Mouse (Mus musculus) right cerebral cortex, adult 18-20 months (tissue): Measurements from ENCODE around the gene Zc3h10.
"Not testable (repeated sequence)": the region's sequence is repeated elsewhere in the genome, so short reads cannot be mapped to it uniquely, and the experiment has no call there.

Experiments
- DNase-seq: peaks from one replicate; pipeline ENCODE4 v3.0.0; 2022; ENCODE audit warnings: mixed read lengths

Zc3h10 gene

DNA sequence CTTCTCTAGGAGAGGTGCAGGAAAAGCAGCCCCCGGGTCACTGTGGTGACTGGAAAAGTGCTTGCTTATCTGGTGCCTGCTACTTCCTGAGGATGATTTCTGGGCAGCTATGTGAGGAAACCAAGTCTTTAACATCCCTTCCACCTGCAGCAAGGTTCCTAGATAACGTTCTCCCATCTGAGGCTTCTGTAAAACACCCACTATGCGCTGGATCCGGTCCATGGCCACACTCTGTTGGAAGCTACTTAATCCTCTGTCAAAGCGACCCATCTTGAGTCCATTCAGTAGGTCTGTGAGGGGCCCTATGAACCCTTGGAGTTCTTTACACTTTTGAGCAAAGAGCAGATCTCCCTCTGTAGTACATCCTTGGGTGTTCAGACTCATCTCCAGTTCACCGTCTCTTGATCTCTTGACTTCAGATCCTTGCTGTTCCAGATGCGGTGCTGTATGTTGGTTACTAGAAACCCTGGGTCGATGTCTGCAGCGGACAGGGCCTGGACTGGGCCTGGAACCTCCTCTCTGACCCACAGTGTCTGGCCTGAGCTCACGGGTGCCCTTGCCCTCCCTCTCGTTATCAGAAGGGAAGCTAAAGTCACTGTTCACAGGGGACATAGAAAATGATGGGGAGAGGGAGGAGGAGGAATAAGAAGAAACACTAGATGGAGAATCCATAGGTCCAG is 2.7 kb upstream of the Zc3h10 start:
- DNase-seq, result not testable (repeated sequence)

- not testable (repeated sequence) for DNase-seq
These were observed 2.1 kb upstream of the Zc3h10 start for GRCm38 (mm10) chr10:128549682-128550057.

- peak; percentile 94 for DNase-seq
These were observed 1.5 kb upstream of the Zc3h10 start, which contains the start of gene Rpl41 for GRCm38 (mm10) chr10:128548947-128549681. Gene Rpl41, minus strand, starts transcription at chr10:128549305.

GRCm38 (mm10) chr10:128548051-128548791 is 647 bp upstream of the Zc3h10 start:
- DNase-seq, result not testable (repeated sequence)

DNA sequence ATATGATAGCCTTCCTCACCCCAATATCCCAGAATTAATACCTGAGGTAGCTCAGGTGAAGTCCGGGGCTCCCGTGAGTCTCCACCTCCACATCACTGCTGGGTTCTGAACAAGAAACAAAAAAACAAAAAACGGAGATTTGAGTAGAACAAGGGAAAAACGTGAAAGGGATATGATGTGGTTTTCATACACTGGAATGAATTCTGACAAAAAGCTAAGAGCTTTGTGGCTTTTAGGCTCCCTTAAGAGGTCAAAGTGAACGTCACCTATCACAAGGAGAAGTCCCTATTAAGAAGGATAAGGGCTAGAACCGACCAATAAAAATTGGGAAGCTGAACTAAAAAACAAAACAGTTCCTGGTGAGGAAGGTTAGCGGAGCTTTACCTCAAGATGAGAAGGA is 787 bp downstream of the Zc3h10 start:
- no peak for DNase-seq

DNA sequence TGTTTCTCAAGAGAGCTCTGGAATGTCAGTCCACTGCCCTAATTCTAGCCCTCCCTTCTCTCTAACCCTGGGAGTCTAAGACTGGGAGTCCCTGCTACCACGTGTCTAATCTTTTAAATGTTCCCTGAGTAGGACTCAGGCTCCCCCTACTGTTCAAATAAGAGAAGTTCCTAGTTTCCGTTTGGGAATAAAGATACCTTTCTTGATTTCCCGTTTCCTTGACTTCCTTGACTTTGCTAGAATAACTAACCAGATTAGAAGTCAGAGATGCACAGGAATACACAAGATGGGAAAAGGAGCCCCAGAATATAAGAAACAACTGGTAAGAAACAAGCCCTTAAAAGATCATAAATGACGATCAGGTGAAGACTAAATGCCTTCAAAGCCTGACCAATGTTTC is 1.2 kb downstream of the Zc3h10 start:
- DNase-seq, result no peak

DNA sequence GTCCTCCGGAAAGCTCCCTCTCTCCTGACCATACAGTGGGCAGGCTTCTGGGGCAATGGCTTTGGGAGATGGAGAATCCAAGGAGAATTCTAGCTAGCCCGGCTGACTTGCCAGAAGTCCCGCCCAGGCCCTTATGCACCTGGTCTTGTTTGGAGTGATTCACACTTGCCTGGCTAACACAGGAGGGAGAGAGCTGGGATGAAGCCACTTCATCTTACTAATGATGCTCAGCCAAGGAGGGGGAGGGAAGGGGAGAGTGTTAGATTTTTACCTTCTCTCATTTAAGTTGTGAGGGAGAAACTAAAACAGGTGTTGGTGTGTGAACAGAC is 2.0 kb downstream of the Zc3h10 start:
- DNase-seq, result no peak

- no peak for DNase-seq
These were observed 2.7 kb downstream of the Zc3h10 start for GRCm38 (mm10) chr10:128544674-128545569.

DNA sequence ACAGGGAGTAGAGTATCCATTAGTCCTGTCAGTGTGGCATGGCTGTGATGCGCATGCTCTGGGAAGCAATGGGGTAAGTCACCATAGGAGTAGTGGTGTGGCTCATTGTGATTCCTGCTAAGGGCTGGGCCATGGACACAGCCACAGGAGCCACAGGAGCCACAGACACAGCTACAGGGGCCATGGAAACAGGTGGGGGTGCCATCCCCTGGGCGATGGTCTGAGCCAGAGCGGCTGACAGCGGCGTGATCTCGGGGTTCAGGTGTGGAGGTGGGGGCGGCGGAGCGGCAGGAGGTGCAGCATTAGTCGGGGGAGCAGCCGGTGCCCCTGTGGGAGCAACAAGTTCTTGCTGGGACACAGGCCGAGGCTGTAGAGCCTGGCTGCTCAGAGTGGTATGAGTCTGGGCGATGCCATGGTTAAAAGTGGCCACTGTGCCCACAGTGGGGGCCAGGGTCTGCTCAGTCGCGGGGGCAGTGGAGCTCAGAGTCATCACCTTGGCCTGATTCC is 3.4 kb downstream of the Zc3h10 start:
- DNase-seq, result no peak

DNA sequence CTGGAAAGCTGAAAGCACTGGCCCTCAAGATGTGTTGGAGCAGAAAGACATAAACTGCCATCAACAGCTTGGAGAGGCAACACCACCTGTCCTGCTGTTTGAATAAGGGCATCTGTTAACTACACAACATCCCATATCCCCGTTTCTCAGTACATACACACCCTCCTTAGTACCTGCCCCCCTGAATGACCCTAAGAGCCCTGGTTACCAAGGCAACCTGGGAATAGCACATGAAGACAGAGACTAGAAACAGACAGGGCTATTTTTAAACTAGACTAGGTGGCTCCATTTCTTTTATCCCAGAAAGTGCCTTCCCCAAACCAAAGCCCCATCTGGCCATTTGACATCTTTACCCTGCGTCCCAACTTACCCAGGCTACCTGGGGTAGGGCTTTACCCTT is 4.5 kb downstream of the Zc3h10 start:
- DNase-seq, result no peak

DNA sequence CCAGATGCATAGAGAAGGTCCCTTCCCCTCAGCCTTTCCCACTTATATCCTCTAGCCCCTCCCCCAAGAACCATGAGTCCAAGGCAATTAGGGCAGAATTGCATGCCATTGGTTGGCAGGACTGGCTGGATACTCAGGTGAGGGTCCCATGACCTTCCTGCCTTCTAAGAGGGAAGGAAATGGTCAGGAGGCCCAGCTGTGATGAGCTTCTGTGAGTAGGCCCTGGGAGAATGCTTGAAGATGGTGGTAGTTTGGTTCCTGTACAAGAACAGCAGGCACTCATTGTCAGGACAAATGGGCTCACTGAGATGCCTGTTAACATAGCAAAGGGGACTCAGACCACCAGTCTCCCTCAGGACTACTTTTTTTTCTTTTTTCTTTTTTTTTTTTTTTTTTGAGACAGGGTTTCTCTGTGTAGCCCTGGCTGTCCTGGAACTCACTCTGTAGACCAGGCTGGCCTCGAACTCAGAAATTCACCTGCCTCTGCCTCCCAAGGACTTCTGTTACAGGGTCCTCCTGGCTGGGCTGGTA is 9.2 kb downstream of the Zc3h10 start:
- DNase-seq, result no peak

GRCm38 (mm10) chr10:128536266-128536940 is 11.2 kb downstream of the Zc3h10 start:
- peak; percentile 89 for DNase-seq

- DNase-seq, result no peak
These were observed 11.8 kb downstream of the Zc3h10 start for GRCm38 (mm10) chr10:128535624-128536265.

DNA sequence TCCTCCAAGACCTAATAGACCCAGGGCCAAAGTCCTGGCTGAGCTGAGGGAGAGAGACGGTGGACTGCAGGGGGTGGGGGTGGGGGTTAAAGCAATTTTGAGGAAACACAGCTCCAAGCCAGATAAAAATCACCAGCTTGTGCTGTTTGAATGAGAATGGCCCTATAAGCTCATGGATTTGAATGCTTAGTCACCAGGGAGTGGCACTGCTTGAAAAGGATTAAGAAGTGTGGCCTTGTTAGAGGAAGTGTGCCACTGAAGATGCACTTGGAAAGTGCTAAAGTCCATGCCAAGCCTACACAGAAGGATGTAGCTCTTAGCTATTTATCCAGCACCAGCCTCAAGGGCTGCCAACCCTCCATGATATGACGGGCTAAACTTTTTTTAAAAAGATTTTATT is 12.4 kb downstream of the Zc3h10 start:
- DNase-seq, result no peak

DNA sequence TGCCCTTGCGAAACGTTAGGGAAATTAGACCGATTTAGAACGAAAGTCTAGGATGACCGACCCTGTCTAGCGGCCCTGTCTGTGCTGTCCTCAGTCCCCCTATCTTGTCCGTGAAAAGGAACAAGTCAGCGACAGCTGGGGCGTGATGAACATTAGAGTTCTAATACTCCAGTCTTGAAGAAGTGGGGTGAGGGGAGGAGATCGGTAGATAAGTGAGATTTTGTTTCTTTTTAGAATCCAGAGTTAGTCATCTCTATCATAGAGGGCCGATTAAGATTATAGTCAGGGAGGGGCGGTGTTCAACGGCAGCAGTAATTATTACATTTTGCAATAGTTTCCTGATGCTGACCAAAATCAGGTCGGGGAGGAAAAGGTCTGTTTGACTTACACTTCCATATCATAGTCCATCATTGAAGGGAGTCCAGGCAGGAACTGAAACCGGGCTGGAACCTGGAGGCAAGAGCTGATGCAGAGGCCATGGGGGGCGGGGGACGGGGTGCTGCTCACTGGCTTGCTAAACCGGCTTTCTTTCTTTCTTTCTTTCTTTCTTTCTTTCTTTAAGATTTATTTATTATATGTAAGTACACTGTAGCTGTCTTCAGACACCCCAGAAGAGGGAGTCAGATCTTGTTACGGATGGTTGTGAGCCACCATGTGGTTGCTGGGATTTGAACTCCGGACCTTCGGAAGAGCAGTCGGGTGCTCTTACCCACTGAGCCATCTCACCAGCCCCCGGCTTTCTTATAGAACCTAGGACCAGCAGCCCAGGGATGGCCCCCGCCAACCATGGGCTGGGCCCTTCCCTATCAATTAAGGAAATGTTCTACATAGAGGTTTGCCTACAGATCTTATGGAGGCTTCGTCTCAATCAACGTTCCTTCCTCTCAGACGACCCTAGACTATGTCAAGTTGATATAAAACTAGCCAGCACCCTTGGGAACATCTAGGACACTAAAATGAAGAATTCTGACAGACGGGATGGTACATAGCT is 20.9 kb downstream of the Zc3h10 start:
- DNase-seq, result no peak

DNA sequence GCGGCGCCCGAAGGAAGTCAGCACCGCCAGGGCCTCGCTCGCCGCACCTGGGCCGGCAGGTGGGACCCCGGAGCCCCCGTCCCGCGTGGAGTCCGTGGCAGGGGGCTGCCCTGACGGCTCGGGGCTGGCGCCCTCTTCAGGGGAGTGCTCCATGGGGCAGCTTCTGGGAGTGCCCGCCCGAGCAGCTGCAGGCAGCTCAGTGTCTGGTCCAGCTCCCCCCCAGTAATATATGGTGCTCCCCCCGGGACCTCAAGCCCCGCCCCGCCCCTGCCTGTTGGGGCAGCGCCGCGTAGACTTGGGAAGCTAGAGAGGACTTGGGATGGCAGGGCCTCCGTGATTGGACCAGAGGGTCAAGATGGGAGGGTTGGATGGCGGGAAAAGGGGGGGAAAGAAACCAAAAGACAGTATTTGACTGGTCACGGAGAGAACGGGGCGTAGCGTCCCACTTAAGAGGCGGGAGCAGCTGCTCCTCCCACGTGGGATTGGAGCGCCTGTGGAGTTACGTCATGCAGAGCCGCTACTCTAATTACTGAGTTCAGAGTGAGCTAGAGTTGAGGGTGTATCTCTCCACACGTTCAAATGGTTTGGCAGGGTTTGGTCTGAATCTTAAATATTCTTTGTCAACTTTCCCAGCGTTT is 21.8 kb downstream of the Zc3h10 start, which contains the start of gene Esyt1:
Gene Esyt1 (minus strand): TSS at position 201 of the 638 bp plus-strand sequence.
- peak; percentile 94 for DNase-seq

- peak; percentile 52 for DNase-seq
These were observed 22.6 kb downstream of the Zc3h10 start for GRCm38 (mm10) chr10:128524732-128525662.

- no peak for DNase-seq
These were observed 23.4 kb downstream of the Zc3h10 start for GRCm38 (mm10) chr10:128524111-128524731.
